Mouse (Mus musculus): ENCODE measurements around the gene Pfkm.
A peak's percentile ranks its signal among the peaks of the same experiment; 100 is the strongest.

The Pfkm gene

DNA sequence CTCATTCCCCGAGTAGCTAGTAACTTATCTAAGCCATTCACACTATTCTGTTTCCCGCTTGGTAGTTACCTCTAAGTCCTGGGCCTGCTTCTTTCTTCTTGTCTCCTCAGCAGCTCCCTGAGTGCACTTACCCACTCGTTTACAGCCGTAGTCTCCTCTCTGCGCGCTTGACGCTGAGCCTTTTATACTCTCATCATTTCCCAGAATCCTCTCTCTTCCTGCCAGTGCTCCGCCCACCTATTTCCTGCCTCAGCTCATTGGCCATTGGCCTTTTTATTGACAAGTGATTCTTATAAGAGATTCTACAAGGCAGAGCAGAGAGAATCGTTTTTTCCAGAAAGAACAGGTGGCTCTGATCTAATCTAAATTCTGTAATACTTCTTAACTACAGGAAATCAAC is 6.1 kb downstream of the Pfkm start:
- DNase-seq (ENCODE audit: low read depth, low spot score), result no peak

DNA sequence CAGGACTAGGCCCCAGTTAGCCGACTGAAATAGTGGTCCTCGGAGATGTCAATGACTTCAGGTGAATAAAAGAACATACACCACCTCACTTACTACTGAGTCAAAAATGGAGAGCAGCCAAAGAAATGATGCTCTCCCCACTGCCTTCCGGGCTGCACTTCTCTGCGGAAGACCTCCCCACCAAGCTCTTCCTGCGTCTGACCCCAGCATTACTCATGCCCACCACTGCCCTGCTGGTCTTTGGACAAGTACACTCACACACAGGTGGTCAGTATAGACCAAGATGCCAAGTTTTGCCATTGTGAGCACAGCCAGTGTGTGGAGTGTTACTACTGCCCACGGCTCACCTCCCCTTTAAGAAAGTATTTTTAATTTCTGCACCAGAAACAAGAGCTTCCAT is 10.0 kb downstream of the Pfkm start:
- no peak for DNase-seq (ENCODE audit: low read depth, low spot score)

DNA sequence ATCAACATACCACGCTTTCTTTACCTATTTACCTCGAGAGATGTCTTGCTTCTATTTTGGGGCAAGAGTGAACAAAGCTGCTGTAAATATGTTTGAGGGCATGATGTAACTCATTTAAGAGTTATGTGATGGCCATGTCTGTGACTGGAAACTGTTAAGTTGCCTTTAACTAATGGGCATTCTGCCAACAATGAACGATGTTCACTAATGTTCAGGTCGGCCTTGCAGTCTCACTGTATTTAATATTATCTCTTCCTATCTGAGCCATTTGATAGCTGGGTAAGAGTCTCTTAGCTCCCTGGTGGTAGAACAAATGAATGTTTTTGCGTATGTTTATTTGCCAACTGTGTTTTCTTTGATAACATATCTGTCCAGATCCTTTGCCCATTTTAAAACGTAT is 14.1 kb downstream of the Pfkm start:
- no peak for DNase-seq (ENCODE audit: low read depth, low spot score)

DNA sequence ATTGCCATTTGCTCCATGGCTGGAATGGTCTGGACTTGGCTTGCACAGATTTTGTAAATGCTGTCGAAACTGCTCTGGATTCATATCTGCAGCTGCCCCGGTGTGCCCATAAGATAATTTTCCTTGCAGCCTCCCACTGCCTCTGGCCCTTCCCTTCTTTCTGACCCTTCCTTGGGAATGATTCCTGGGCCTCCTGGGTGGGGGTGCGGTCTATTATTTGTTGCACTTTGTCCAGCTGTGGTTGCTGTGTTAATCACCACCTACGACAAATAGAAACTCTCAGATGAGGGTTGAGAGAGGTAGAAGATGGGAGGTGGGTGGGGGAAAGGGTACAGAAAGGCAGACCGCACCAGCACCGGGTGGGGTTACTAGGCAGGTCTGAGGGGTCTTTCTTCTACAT is 14.8 kb downstream of the Pfkm start:
- no peak for DNase-seq (ENCODE audit: low read depth, low spot score)

DNA sequence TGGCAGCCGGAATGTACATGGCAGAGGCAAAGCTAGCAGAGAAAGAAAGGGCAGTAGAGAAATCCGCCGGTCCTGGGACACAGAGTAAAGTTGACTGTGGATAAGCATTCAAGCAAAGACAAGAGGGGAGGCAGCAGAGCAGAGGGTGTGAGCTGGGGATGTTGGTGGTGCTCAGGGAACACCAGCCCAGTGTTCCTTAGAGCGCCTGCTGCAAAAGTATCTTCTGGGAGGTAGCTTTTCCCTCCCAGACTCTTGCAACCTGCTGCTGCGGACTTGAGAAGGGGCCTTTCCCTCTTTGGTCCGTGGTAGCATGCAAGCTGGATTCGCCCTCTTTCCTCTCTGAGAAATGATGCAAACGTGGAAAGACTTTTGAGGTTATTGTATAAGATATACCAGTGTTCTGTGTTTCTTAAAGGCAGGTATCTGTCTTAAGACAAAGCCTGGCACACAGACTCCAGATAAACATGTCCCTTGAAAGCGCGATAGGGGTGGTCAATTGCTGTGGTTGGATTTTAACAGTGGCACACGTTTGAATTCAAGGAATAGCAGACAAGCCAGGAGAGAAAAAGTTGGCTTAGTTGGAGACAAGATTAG is 15.4 kb downstream of the Pfkm start:
- no peak for DNase-seq (ENCODE audit: low read depth, low spot score)

DNA sequence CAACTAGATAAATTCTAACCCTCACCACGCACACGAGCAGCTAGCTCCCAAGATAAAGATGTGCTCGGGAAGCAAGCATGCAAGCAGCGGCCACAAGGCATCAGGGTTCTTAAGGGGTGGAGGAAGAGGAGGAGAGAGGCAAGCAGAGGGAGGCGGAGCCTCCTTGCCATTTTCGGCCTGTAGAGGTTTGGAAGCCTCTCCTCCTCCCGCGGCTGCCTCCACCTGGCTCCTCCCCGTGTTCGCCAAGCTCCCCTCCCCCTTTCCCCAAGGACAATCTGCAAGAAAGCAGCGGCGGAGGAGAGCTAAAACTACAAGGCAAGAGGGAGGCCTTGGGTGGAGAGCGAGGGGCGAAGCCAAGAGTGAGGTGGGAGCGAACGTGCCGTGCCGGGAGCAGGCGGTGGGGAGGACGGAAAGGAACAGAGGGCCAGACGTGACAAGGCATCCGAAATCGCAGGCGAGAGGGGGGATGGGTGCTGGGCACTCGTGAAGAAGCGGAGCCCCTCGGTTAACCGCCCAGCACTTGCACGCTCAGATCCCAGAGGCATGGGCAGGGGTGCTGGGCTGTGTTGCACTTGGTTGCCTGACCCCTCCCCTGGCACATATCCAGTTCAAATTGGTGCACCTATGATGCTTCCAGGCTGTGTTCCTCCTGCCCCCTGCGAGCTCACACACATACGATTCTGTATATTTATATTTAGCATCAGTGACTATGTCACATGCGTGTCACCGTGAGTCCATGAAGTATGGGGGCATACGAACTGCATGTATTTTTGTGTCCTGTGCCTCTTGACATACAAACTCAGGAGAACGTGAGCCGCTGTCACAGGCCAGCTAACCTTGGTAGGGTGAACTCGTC is 16.1 kb downstream of the Pfkm start:
- DNase-seq (ENCODE audit: low read depth, low spot score), result peak; percentile 69

DNA sequence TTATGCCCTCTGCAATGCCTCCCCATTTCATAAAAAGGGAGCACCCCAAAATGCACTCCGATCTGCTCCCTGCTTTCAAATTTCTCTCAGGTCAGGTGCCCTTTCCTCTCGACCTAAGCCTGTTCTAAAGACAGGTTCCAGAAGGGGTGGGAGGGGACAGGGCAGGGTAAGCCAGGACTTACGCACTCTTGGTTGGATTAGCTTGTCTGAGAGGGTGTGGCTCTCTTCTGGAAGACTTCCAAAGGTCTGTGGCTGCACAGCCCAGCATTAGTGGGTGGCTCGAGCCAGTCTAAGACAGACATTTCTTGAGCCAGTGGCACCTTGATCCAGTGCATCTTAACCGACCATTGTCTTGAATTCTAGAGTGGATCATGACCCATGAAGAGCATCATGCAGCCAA is 19.4 kb downstream of the Pfkm start:
- no peak for DNase-seq (ENCODE audit: low read depth, low spot score)

DNA sequence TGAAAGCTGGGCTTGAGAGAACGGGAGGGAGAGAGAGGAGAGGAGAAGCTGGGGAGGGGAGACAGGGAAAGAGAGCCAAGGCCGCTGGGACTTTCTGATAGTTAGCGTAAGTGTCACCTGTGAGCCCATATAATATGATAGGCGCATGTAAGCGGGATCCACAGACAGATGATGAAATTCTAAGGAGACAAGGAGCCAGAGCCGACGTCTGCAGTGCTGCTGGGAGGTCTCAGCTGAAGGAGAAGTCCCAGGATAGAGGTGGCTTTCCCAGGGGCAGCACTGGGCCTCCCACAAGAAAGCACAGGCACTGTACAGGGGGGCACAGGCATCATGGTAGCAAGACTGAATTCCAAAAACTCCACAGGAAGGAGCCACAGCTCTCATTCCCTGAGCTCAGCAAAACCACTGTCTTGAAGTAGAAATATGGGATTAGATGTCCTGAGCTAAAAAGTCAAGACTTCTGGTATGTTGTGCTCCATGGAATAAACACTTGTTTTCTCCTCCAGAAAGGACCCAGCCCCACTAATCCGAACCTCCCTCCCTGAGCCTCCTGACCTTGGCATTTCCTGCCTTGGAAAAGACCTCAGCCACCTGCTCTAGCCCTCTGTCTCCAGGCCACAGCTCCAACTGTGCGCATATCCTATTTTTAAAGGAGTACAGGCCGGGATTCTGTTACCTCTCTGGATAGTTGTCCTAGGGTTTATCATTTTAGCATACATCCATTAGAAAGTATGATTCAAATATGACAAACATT is 21.9 kb downstream of the Pfkm start:
- DNase-seq (ENCODE audit: low read depth, low spot score), result no peak

DNA sequence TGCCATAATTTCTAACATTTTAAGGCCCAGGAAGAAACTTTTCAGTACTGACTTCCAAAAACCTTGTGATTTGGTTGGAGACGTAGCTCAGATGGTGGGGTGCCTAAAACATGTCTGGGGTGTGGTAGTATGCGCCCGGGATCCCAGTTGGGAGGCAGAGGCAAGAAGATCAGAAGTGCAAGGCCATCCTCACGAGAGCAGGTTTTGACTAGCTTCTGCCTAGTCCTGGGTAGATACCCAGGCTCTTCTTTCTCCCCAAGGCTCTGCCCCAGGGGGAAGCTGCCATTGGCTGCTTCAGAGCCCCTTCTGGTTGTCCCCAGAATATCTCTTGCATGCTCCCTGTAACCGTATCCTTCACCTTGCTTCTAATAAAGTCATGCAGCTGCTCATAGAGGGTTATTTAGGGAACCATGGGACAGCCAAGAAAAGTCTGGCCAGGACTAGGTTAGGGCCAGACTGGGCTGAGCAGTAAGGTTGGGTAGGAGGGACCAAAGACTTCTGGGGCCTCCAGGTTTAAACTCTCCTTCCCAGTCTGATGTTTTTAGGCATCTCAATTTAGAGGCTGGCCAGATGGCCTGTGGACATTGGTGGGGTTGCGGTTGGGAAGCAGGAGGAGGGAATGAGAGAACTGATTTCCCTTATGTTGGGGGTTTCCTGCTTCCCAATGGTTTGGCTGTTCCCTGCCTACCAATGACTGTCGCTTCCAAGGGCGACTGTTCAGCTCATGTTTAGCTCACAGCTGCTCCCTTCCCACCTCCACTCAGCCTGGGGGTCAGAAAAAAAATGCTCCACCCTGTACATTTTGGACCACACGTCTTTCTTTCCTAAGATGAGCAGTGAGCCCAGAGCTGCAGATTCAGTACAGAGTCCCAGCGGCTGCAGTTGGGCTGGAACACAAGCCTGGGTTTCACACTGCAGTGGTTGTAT is 22.7 kb downstream of the Pfkm start:
- no peak for DNase-seq (ENCODE audit: low read depth, low spot score)

DNA sequence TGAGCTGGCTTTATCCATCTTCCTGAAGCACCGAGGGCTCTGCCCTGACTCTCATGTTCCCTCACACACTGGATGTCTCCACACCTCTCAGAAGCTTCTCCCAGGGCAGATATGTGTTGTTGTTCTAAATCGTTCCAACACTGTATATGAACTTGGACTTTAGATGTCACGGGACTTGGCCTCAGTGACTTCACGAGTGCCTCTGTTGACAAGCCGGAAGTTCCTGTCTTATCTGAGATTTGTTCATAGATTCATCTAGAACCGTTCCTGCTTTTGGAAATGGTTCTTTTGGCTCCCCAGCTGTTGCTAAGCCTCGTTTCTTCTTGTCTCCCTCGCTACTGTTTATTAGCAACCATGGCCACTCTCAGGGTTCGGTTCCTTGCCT is 23.4 kb downstream of the Pfkm start:
- DNase-seq (ENCODE audit: low read depth, low spot score), result no peak

DNA sequence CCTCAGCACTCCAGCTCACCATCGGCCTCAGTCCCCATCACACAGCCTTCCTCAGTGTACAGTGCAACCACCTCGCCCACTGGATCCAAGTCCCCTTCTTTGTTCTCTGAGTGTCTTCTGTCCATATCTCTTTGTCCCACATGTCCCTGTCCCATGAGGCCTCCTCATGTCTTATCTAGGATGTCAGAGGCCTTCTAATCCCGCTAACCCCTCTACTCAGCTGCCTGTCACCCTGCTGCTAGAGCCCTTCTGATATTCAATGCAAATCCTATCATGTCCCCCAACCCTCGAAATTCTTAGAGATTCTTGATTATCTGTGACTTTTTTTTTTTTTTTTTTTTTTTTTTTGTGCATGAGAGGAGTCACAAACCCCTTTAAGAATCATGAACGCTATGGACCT is 23.9 kb downstream of the Pfkm start:
- DNase-seq (ENCODE audit: low read depth, low spot score), result no peak

DNA sequence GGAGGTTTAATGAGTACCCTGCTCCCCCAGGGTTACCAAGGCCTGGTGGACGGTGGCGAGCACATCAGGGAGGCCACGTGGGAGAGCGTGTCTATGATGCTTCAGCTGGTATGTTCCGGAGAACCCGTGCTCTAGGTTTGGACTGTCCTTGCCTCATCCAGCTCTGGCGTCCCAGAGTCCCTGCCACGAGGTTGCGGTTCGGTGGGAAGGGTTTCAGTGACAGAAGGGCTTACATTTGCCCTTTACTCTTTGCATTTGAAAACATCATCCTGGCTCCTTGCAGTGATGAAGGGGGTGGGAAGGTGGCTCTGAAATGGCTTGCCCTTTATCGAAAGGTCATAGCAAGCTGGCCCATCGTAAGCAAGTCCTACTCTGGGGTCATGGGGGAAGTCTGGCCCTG is 27.0 kb downstream of the Pfkm start:
- no peak for DNase-seq (ENCODE audit: low read depth, low spot score)

DNA sequence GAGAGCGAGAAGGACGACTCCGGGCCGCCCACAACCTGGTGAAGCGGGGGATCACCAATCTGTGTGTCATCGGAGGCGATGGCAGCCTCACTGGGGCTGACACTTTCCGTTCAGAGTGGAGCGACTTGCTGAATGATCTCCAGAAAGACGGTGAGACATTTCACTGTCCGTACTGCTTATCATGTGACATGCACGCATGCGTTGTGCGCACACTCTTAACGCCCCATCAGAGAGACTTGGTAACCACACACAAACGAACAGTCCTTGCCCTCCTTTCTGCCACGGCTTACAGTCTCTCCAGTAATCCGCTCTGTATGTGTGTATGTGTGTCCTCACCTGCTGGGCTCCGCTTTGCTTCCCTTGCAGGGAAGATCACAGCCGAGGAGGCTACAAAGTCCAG is 28.4 kb downstream of the Pfkm start:
- no peak for DNase-seq (ENCODE audit: low read depth, low spot score)

DNA sequence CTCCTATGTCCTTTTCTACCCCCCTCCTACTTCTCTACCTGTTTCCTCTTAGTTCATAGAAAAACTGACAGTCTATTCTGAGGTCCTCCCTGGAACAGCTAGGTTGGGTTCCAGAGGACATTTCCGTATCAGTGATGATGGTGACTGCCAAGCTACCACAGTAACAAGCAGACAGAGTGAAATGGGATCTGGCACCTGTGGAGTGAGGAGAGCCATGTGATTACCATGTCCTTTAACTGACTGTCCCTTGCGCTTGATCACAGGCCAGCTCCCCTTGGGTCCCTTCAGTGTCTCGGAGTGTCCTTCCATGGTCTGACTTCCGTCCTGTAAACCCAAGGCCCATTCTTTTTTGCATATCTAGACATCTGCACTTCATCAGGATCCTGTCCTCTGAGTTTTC is 38.6 kb downstream of the Pfkm start:
- DNase-seq (ENCODE audit: low read depth, low spot score), result no peak

DNA sequence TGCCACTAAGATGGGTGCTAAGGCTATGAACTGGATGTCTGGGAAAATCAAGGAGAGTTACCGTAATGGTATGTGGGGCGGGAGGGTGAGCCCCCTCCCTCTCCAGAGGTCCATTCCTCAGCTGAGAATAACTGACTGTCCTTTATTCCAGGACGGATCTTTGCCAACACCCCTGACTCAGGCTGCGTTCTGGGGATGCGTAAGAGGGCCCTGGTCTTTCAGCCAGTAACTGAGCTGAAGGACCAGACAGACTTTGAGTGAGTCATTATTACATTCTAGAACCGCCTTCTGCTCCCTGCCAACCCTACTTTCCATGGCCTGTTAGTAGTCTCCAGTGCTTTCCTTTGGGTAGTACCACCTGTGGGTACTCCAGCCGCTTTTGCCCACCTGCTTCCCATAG is 39.1 kb downstream of the Pfkm start:
- no peak for DNase-seq (ENCODE audit: low read depth, low spot score)

DNA sequence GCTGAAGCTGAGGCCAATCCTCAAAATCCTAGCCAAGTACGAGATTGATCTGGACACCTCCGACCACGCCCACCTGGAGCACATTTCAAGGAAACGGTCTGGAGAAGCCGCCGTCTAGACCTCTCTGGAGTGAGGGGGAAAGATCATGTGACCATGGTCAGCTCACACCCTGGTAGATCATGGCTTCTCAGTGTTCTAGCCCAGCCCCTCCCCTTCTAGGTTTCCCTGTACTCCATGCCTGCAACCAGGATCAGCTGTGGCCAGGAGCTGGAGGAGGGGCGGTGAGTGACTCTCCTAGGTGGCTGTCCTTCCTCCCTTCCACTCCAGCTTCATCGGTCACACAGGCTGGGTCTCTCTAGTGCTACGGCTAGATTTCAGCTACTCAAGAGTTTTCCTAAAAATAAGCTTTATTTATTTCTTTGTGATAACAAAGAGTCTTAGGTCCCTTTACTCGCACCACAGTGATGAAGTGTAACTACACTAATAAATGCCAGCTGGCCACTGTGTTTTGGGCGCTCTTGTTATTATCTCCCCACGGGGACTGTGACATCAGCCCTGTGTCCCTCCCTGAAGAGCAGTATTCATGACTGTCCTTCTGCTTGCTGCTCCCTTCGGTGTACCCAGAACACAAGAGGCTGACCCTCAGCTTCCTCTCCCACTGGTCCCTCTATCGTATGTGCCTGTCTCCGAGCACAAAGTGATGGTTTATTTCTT is 39.7 kb downstream of the Pfkm start:
- no peak for DNase-seq (ENCODE audit: low read depth, low spot score)

DNA sequence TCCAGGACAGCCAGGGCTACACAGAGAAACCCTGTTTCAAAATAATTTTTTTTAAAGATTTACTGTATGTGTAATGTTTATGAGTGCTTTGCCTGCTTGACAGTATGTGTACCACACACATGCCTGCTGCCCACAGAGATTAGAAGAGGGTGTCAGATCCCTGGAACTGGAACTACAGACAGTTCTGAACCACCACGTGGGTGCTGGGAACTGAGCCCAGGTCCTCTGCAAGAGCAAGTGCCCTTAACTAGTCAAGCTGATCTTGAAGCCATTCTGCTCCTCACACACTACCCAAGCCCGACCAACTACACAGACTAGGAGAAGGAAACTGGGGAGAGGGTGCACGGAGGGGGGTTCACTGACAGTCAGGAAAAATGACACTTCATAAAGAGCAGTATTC is 41.1 kb downstream of the Pfkm start:
- DNase-seq (ENCODE audit: low read depth, low spot score), result no peak

DNA sequence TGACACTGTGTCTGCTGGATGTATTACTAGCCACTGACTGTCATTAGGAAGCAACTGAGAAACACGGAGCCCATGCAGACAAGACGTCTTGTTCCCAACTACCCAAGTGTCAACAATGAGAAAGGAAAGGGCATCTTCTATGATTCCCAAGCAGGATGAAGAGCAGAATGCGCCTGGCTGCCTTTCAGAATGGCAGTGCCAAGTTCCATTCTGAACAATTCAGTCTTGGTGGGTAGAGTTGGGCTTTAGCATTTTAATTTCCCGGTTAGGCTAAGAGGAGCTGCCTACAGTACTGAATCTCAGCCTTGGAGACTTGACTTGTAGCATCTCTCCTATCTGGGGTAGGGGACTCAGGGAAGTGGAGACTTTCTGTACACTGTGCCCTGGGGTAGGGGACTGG is 41.6 kb downstream of the Pfkm start:
- DNase-seq (ENCODE audit: low read depth, low spot score), result no peak

DNA sequence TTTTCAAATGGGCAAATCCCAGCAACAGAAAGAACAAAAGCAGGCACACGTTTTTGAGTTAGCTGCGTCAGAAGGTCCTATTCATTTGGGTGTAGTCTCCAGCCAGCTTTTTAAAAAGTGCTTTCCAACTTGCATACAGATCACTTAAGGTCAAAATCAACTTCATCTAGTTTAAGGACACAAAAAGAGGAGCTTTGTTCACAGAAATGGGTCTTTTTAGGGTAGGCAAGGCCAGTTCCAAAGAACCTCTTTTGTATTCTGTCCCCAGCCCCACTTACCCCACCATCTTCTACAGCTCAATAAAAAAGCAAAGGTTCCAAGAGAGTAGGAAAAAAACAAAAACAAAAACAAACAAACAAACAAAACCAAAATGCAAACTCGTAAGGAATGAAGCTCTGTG is 42.3 kb downstream of the Pfkm start:
- DNase-seq (ENCODE audit: low read depth, low spot score), result no peak

DNA sequence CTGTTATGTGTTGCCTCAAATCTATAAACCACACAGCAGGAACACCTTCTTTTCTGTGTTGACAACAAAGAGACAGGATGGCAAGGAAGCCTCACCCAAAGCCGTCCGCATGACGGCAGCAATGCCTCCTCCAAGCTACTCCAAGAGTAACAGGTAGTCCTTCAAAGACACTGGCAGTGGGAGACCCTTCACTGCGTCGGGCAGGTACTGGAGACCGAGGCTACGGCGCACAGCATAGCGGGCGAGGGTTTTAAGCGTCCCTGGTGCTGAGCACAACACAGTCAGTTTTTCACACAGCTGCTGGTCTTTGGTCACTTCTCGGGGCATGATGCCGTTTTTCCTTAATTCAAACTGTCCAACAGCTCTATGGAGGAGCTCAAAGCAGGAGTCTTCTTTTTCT is 43.3 kb downstream of the Pfkm start:
- no peak for DNase-seq (ENCODE audit: low read depth, low spot score)

DNA sequence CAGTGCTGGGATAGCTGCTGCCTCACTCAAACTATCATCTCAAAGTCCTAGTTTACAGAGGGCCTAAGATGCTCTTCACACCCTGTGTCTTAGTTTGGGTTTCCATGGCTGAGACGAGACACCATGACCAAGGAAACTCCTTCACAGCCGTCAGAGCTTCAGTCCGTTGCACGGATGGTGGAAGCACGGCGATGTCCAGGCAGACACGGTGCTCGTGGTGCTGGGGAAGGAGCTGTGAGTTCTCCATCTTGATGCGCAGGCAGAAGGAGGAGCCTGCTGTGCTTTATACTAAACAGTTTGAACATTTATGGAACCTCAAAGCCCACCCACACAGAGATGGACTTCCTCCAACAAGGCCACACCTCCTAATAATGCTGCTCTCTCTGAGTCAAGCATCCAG is 44.5 kb downstream of the Pfkm start:
- DNase-seq (ENCODE audit: low read depth, low spot score), result no peak

Data from c-Kit-negative CD71-positive TER-119-positive erythroid progenitor cells, embryonic 14.5 days (primary cell).